Mouse (Mus musculus) small intestine, adult 2 months (tissue): ENCODE measurements around the gene Vwa7.

Experiments used
- CTCF ChIP-seq: fragments of 200-500 bp; IDR thresholded peaks from 2 replicates; pipeline ENCODE4 v1.5.1; 2012; ENCODE audit warnings: low read depth, mild to moderate bottlenecking, control low read depth, inconsistent platforms, low read length, moderate library complexity, mixed read lengths; ENCODE audit not compliant: insufficient replicate concordance, insufficient read length; ENCODE audit errors: extremely low read depth
- POLR2A ChIP-seq: fragments of 200-500 bp; IDR thresholded peaks from 2 replicates; pipeline ENCODE4 v1.6.1; 2012; ENCODE audit warnings: low read depth, mild to moderate bottlenecking, control low read depth, inconsistent platforms, low read length, moderate library complexity

- no peak for TF ChIP-seq CTCF
- TF ChIP-seq POLR2A, result peak; percentile 73; the same call in 1 of the 2 replicates
Measured at GRCm38 (mm10) chr17:35050126-35050750, 33.9 kb downstream of the Vwa7 start.
